Mouse (Mus musculus) heart, embryonic 15.5 days (tissue): ENCODE measurements around the gene Smo. TPM values are rescaled to one million over a fixed set of nuclear protein-coding genes. Genes with fewer than 3 reads are reported as not detected.

ENCODE experiments used
- ATAC-seq: fragments of 200-750 bp; cut with Nextera tagmentation; replicated peaks from 2 replicates; pipeline ENCODE4 v1.8.0; 2017; ENCODE audit warnings: low read depth, moderate TSS enrichment; ENCODE audit not compliant: insufficient number of reproducible peaks, insufficient read depth, low FRiP score
- H3K27ac ChIP-seq: fragments of 300-500 bp; sonication (generic); 2 replicates; pipeline ENCODE4 v1.5.1; 2015; ENCODE audit warnings: mild to moderate bottlenecking, inconsistent platforms
- H3K27me3 ChIP-seq: fragments of 300-500 bp; sonication (generic); 2 replicates; pipeline ENCODE4 v1.6.1; 2015; ENCODE audit warnings: inconsistent platforms
- H3K36me3 ChIP-seq: fragments of 300-500 bp; sonication (generic); 2 replicates; pipeline ENCODE4 v1.6.1; 2015; ENCODE audit warnings: mild to moderate bottlenecking, inconsistent platforms
- H3K4me1 ChIP-seq: fragments of 300-500 bp; sonication (generic); replicated peaks from 2 replicates; pipeline ENCODE4 v1.6.1; 2015; ENCODE audit warnings: inconsistent platforms
- H3K4me2 ChIP-seq: fragments of 300-500 bp; sonication (generic); 2 replicates; pipeline ENCODE4 v1.6.1; 2015; ENCODE audit warnings: inconsistent platforms, mild to moderate bottlenecking, moderate library complexity
- H3K4me3 ChIP-seq: fragments of 300-500 bp; sonication (generic); 2 replicates; pipeline ENCODE4 v1.5.1; 2015; ENCODE audit warnings: mild to moderate bottlenecking, inconsistent platforms
- H3K9ac ChIP-seq: fragments of 300-500 bp; sonication (generic); 2 replicates; pipeline ENCODE4 v1.6.1; 2015; ENCODE audit warnings: mild to moderate bottlenecking, inconsistent platforms
- H3K9me3 ChIP-seq: fragments of 300-500 bp; sonication (generic); replicated peaks from 2 replicates; pipeline ENCODE4 v1.6.1; 2016; ENCODE audit warnings: inconsistent platforms
- WGBS: fragments of 180-500 bp; shearing (Covaris S2); methylation state at CpG from one replicate; pipeline ENCODE4 v1.1.7; 2015; ENCODE audit warnings: mixed read lengths; 5-methylcytosine and 5-hydroxymethylcytosine counted together
- polyA plus RNA-seq: library from polyadenylated mRNA; unstranded; fragments of >200 nt; fragmentation: Nextera tagmentation; extraction: Ambion mirVana; gene quantifications from 2 replicates; pipeline ENCODE4 v1.2.1, GENCODE M21; 2015

Gene Smo
- polyA plus RNA-seq, 1 experiment from 2014 or later, result 14.2 TPM

DNA sequence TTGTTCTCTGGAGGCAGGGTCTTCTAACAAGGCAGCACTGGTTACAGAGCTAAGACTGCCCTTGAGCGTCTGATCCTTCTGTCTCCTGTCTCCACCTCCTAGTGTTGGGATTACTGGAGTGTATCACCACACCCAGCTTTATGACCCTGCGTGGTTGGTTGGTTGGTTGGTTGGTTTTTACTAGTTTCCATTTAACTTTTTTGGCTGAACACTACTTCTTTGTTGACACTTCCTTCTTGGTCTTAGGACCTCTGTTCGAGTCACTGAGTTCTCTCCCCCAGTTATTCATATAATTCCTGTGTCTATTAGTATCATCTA is 41.9 kb downstream of the Smo start:
- Histone ChIP-seq H3K36me3 (no peaks in the 10 kb centered on the region), H3K4me3 (no peak overlapping the region), H3K4me2 (no peak overlapping the region), H3K4me1 (no peaks in the 10 kb centered on the region), H3K9me3 (no peaks in the 10 kb centered on the region), H3K27me3 (no peaks in the 10 kb centered on the region), H3K27ac (no peak overlapping the region), H3K9ac (no peak overlapping the region)
- WGBS, result 84% methylated on average over 3 of the region's 3 CpGs
- no peak for ATAC-seq

DNA sequence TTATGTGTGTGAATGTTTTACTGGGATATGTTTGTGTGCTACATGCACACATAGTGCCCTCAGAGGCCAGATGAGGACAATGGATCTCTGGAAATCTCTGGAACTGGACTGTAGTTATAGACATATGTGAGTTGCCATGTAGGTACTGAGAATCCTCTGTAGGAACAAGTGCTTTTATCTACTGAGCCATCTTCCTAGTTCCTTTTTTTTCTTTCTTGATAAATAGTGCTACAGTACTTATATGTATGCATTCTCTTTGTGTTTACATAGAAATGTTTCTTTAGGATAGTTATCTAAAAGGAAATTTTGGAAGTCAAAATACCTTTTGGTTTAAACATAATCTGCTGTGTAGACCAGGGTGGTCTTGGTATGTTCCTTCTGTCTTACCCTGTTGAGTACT is 44.8 kb downstream of the Smo start:
- Histone ChIP-seq H3K9me3 (no peaks in the 10 kb centered on the region), H3K4me3 (no peak overlapping the region), H3K27me3 (no peaks in the 10 kb centered on the region), H3K27ac (no peak overlapping the region), H3K4me1 (no peaks in the 10 kb centered on the region), H3K36me3 (no peaks in the 10 kb centered on the region), H3K9ac (no peak overlapping the region), H3K4me2 (no peak overlapping the region)
- ATAC-seq, result no peak

DNA sequence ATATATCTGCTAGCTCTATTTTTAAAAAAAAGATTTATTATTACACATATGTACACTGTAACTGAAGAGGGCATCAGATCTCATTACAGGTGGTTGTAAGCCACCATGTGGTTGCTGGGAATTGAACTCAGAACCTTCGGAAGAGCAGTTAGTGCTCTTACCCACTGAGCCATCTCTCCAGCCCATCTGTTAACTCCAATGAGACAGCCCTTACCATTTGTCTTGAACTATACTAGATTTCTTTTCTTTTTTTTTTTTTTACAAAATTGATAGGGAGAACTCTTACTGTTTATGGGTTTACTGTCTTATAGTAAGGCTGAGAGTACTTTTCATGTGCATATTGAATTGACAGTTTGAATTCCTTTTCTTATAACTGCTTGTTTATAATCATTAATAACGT is 45.3 kb downstream of the Smo start:
- Histone ChIP-seq H3K4me3 (no peak overlapping the region), H3K36me3 (no peaks in the 10 kb centered on the region), H3K27me3 (no peaks in the 10 kb centered on the region), H3K4me1 (no peaks in the 10 kb centered on the region), H3K9ac (no peak overlapping the region), H3K27ac (no peak overlapping the region), H3K4me2 (no peak overlapping the region), H3K9me3 (no peaks in the 10 kb centered on the region)
- ATAC-seq, result no peak
- WGBS, result 92% methylated on average over 2 of the region's 2 CpGs

DNA sequence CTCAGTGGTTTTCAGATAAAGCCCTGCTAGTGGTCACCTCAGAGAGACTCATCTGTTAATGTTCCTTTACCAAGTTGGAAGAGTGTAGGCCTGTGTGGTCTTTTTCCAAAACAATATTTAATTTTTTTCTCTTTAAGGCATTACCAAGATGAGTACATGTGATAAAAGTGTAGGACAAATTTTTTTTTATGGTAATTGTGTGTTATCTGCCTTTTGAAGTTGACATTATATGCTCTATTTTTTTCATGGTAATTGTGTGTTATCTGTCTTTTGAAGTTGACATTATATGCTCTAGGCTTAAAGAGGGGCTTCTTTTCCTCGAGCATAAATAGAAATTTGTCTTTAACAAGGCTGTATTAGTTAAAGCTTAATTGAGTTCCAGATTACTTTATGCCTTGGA is 46.9 kb downstream of the Smo start:
- Histone ChIP-seq H3K4me3 (no peak overlapping the region), H3K9ac (no peak overlapping the region), H3K4me2 (no peak overlapping the region), H3K27me3 (no peaks in the 10 kb centered on the region), H3K27ac (no peak overlapping the region), H3K4me1 (no peaks in the 10 kb centered on the region), H3K36me3 (no peaks in the 10 kb centered on the region), H3K9me3 (no peaks in the 10 kb centered on the region)
- WGBS, result 65% methylated on average over 1 of the region's 1 CpGs
- ATAC-seq, result no peak

DNA sequence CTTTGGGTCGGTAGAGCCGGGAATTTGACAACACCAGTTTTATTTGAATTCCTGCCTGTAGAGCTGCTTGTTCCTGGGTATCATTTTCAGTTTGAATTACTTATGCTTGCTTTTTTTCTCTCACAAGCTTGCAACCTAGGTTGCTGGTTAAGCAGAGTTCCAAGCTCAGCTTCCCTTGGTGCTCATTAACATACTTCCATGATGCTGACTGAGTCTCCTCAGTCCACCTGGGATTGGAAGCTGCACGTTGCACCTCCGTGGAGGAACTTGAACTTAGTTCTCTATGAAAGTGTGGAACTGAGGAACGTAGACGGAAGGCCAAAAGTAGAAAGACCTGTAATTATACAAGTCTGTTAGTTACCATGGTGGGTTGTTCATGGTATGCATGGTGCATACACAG is 48.7 kb downstream of the Smo start:
- WGBS, result 91% methylated on average over 6 of the region's 6 CpGs
- Histone ChIP-seq H3K36me3 (no peaks in the 10 kb centered on the region), H3K4me3 (no peak overlapping the region), H3K27ac (no peak overlapping the region), H3K27me3 (no peaks in the 10 kb centered on the region), H3K4me2 (no peak overlapping the region), H3K4me1 (no peaks in the 10 kb centered on the region), H3K9ac (no peak overlapping the region), H3K9me3 (no peaks in the 10 kb centered on the region)
- no peak for ATAC-seq

DNA sequence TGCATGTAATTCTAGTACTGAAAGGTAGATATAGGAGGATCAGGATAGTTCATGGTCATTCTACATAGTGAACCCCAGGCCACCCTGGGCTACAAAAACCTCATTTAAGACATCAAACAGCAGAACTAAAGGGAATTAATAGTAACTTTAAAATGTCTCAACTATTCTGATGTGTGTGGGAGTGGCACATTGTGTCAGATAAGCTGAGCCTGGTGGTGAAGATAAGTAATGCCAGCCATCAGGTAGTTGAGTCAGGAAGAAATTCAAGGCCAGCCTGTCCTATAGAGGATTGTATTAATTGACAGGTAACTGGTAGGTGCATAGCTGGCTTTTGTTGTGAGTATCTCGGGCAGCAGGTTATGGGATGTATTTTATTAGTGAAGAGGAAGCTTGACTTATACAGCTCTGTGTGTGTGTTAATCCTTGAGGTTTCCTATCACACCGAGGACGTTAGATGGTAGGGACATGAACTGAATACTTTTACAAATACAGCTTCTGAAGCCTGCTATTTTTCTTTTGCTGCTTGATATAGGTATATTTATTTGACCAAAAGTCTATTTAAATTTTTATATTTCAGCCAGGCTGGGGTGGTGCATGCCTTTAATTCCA is 49.2 kb downstream of the Smo start:
- H3K27ac ChIP-seq, result no peak overlapping the region
- H3K9ac ChIP-seq, result no peak overlapping the region
- no peaks in the 10 kb centered on the region for H3K36me3 ChIP-seq
- H3K4me2 ChIP-seq, result no peak overlapping the region
- H3K27me3 ChIP-seq, result no peaks in the 10 kb centered on the region
- ATAC-seq, result no peak
- no peak overlapping the region for H3K4me3 ChIP-seq
- 91% methylated on average over 3 of the region's 3 CpGs for WGBS
- H3K9me3 ChIP-seq, result no peaks in the 10 kb centered on the region
- H3K4me1 ChIP-seq, result no peaks in the 10 kb centered on the region

DNA sequence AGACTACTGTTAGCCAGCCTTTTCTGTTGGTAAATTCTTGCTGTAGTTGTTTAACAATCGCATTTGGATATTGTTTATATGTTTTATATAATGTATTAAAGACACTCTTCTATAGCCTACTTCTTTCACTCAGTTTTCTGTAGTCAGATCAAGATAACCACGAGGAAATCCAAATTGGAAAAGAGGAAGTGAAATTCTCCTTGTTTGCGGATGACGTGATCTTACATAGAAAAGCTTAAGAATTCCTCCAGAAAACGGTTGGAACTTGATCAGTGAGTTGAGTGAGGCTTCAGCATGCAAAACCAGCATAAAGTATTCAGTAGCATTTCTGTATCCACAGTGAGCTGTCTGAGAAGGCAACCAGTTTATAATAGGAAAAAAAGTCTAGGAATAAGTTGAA is 50.5 kb downstream of the Smo start:
- Histone ChIP-seq H3K27me3 (no peaks in the 10 kb centered on the region), H3K9me3 (no peaks in the 10 kb centered on the region), H3K4me2 (no peak overlapping the region), H3K36me3 (no peaks in the 10 kb centered on the region), H3K9ac (no peak overlapping the region), H3K4me3 (no peak overlapping the region), H3K27ac (no peak overlapping the region), H3K4me1 (no peaks in the 10 kb centered on the region)
- ATAC-seq, result no peak
- 72% methylated on average over 5 of the region's 5 CpGs for WGBS

DNA sequence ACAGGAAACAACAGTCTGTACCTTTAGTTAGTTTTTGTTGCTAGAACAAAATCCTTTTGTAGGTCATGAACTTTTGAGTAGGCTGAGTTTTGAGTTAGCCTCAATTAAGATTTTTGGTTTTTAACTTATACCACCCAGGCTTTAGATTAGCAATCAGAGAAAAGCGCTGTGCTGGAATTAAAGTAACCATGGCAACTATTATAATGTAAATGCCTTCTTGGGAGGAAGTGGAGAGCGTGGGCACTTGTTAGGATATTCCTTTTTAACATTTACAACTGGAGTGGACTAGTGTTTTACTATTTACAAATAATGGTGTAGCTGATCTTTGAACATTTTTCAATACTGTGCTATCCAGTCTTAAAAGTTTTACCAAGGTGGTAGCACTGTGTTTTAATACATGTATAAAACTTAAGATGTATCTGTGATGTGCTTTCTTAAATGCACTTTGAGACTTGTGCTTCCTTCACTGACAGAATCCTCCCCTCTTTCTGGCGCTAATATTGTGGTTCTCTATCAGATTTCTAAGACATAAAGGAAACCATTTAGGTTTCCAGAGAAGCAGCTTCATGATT is 53.6 kb downstream of the Smo start:
- H3K27ac ChIP-seq, result no peak overlapping the region
- H3K4me2 ChIP-seq, result no peak overlapping the region
- 69% methylated on average over 3 of the region's 3 CpGs for WGBS
- ATAC-seq, result no peak
- H3K27me3 ChIP-seq, result no peaks in the 10 kb centered on the region
- H3K9me3 ChIP-seq, result no peaks in the 10 kb centered on the region
- no peak overlapping the region for H3K9ac ChIP-seq
- H3K36me3 ChIP-seq, result no peaks in the 10 kb centered on the region
- no peaks in the 10 kb centered on the region for H3K4me1 ChIP-seq
- H3K4me3 ChIP-seq, result no peak overlapping the region

DNA sequence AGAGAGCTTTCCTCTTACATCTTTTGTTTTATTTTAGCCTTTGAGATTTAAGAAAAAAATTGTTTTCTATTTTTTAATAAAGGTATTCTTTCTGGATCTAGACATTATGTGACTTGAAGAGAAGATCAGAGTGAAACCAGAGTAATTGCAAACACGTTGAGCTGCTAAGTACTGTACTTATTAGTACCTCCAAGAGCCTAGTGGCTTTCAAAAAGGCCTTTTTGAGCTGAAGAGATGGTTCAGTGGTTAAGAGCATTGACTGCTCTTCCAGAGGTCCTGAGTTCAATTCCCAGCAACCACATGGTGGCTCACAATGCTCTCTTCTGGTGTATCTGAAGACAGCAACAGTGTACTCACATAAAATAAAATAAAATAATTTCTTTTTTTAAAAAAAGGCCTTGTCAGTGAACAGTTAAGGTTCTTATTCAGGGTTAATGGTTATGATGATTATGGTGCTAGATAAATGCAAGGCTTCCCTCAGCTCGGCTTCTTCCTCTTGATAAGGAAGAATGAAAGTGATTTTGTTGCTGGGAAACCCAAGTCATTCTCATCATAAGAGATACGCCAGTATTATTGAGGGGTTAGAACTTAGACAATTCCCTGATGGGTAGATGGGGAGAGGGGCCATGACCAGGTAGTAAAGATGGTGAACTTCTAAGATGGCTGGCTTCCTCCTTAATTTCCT is 54.9 kb downstream of the Smo start:
- no peak overlapping the region for H3K27ac ChIP-seq
- H3K4me2 ChIP-seq, result no peak overlapping the region
- H3K36me3 ChIP-seq, result no peaks in the 10 kb centered on the region
- 82% methylated on average over 3 of the region's 3 CpGs for WGBS
- H3K9me3 ChIP-seq, result no peaks in the 10 kb centered on the region
- no peak overlapping the region for H3K9ac ChIP-seq
- ATAC-seq, result no peak
- H3K27me3 ChIP-seq, result no peaks in the 10 kb centered on the region
- no peaks in the 10 kb centered on the region for H3K4me1 ChIP-seq
- H3K4me3 ChIP-seq, result no peak overlapping the region

DNA sequence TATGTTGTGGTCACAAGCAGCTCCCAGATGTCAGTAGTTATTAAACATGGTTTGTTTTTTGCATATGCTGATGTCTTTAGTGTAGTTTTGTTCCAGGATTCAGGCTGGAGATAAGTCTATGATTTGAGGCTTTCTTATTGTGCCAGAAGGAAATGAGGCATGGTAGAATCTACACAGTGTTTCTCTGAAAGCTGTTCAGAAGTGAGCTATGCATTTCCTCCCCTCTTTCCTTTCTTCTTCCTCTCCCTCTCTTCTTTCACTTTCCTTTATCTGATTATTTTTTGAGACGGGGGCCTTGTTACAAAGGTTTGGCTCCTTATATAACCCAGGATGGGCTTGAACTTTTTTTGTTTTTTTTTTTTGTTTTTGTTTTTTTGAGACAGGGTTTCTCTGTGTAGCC is 58.2 kb downstream of the Smo start:
- WGBS, result 65% methylated on average over 1 of the region's 1 CpGs
- Histone ChIP-seq H3K36me3 (no peaks in the 10 kb centered on the region), H3K9ac (no peak overlapping the region), H3K4me3 (no peak overlapping the region), H3K9me3 (no peaks in the 10 kb centered on the region), H3K27me3 (no peaks in the 10 kb centered on the region), H3K4me2 (no peak overlapping the region), H3K4me1 (no peaks in the 10 kb centered on the region), H3K27ac (no peak overlapping the region)
- no peak for ATAC-seq

DNA sequence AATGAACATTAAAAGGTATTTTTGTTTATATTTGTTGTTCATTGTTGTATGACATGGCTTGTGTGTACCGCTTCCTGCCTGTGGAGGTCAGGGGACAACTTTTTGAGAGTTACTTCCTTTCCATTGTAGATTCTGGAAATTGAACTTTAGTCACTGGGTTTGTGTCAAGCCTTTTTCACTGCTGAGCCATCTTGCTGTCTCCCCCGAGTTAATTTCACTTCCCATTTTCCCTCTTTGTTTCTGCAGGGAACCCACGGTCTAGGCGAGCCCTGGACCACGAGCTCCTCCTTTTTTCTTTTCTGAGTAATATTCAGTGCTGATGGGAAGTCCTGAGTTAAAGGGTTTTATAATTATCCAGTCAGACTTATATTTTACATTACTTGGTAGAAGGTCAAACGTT is 59.3 kb downstream of the Smo start:
- no peaks in the 10 kb centered on the region for H3K9me3 ChIP-seq
- H3K36me3 ChIP-seq, result no peaks in the 10 kb centered on the region
- H3K27me3 ChIP-seq, result no peaks in the 10 kb centered on the region
- H3K4me1 ChIP-seq, result no peaks in the 10 kb centered on the region
- no peak overlapping the region for H3K4me2 ChIP-seq
- H3K27ac ChIP-seq, result no peak overlapping the region
- H3K4me3 ChIP-seq, result no peak overlapping the region
- ATAC-seq, result no peak
- WGBS, result 84% methylated on average over 6 of the region's 6 CpGs
- H3K9ac ChIP-seq, result no peak overlapping the region

DNA sequence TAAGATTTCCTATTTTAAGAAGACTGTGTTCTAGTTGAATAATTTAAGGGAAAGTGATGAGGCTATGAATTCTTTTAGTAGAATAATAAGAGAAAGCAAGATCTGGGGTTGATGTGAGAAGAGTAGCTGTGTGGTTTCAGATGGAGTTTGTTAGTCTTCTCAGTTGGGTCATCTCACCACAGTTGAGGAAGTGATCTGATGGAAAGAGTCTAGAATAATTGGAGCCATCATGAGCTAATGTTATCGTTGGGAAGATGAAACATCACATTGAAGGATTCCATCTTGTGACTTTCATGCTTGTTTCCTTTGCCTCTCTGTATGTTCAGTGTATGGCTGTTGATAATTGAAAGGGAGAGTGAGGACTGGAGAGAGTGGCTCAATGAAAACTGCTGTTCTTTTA is 67.7 kb downstream of the Smo start:
- ATAC-seq, result no peak
- H3K27ac ChIP-seq, result no peak overlapping the region
- H3K36me3 ChIP-seq, result no peaks in the 10 kb centered on the region
- H3K27me3 ChIP-seq, result no peaks in the 10 kb centered on the region
- H3K9me3 ChIP-seq, result no peaks in the 10 kb centered on the region
- 83% methylated on average over 1 of the region's 1 CpGs for WGBS
- H3K9ac ChIP-seq, result no peak overlapping the region
- no peaks in the 10 kb centered on the region for H3K4me1 ChIP-seq
- H3K4me3 ChIP-seq, result no peak overlapping the region
- no peak overlapping the region for H3K4me2 ChIP-seq
